Mouse (Mus musculus) olfactory bulb, adult 2 months (tissue): ENCODE data around the gene Dnajb11.

Experiments used
- CTCF ChIP-seq: fragments of 200-500 bp; IDR thresholded peaks from 2 replicates; pipeline ENCODE4 v1.5.1; 2012; ENCODE audit warnings: low read depth, mild to moderate bottlenecking, low read length, moderate library complexity; ENCODE audit not compliant: insufficient read depth
- POLR2A ChIP-seq: fragments of 200-500 bp; IDR thresholded peaks from 2 replicates; pipeline ENCODE4 v1.6.1; 2012; ENCODE audit warnings: mild to moderate bottlenecking, low read depth, low read length, moderate library complexity; ENCODE audit not compliant: insufficient read depth

DNA sequence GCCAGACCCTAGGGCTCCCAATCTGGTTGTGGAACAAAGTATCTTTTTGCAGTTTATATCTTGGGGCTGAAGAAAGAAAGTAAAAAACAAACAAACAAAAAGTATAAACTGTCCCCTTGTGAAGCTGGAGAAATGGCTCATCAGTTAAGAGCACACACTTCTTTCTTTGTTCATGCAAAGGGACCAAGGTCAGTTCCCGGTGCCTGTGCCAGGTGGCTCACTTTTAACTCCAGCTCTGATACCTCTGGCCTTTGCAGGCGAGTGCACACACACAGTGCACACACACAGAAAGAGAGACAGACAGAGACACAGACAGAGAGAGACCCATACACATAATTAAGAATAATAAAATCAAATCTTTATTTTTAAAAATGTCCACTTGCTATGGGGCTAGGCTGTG lies 39.0 kb downstream of the Dnajb11 start:
- TF ChIP-seq CTCF = no peak
- TF ChIP-seq POLR2A = no peak
